ENCODE assay signal across 8 mouse cellular contexts in genomic region chr2:34870520-34871474, GRCm38 (mm10). TPM values are rescaled to one million over a fixed set of nuclear protein-coding genes. Genes with fewer than 3 reads are reported as not detected.
A peak's percentile ranks its signal among the peaks of the same experiment; 100 is the strongest.
DNase-seq lines count a peak whose midpoint lies in the region; ATAC-seq and TF ChIP-seq lines count a peak whose summit lies in the region.

No protein-coding gene starts in this region.

- peak overlapping the region; percentile 82 for H3K9ac ChIP-seq in hindbrain, postnatal 0 days (replicated peaks; ENCODE audit: low read length)

- under 1% methylated on average over 67 of the region's 67 CpGs for WGBS in hindbrain, postnatal 0 days

- H3K4me2 ChIP-seq in hindbrain, postnatal 0 days (ENCODE audit: low read depth, low read length): peak overlapping the region; percentile 73

- intact Hi-C loops in gastrocnemius, adult 2 months (cut with DNase I): loop anchor here (2.0 kb wide), 3 partner anchors 28 to 100 kb away; partner anchors contain the start of gene Fbxw2
- intact Hi-C loops in left cerebral cortex, adult 2 months (cut with DNase I): loop anchor here (1.0 to 2.0 kb wide), 3 partner anchors 34 to 239 kb away; partner anchors contain the start of genes Cntrl and Fbxw2

- TF ChIP-seq CTCF in gastrocnemius, adult 2 months (IDR thresholded peaks at IDR 0.05): no peak
- TF ChIP-seq CTCF in hindbrain, postnatal 0 days (IDR thresholded peaks at IDR 0.05; ENCODE audit: low read depth): no peak
- TF ChIP-seq CTCF in left cerebral cortex, adult 2 months (IDR thresholded peaks at IDR 0.05): no peak

- H3K27me3 ChIP-seq in hindbrain, postnatal 0 days (ENCODE audit: insufficient read depth, low read length): no peaks in the 10 kb centered on the region

- H3K4me3 ChIP-seq in gastrocnemius, adult 2 months: peak overlapping the region; percentile 77
- peak overlapping the region; percentile 74 for H3K4me3 ChIP-seq in hindbrain, postnatal 0 days (ENCODE audit: low read length)
- H3K4me3 ChIP-seq in left cerebral cortex, adult 2 months: peak overlapping the region; percentile 100

- H3K36me3 ChIP-seq in hindbrain, postnatal 0 days (ENCODE audit: insufficient read depth, low read length): peaks cover 4% of the 10 kb centered on the region; the same call in 1 of the 2 replicates

- peak; percentile 92 for ATAC-seq in common myeloid progenitor, adult 5-6 weeks (replicated peaks; ENCODE audit: low read depth, poor library complexity, severe bottlenecking)
- ATAC-seq in hindbrain, postnatal 0 days: peak; percentile 100
- ATAC-seq in megakaryocyte, adult 5-6 weeks (ENCODE audit: poor library complexity, severe bottlenecking): peak; percentile 97

- H3K9me3 ChIP-seq in hindbrain, postnatal 0 days (ENCODE audit: low read length): no peaks in the 10 kb centered on the region

- DNase-seq in ZHBTc4 (ENCODE audit: low read depth, low spot score): peak; percentile 100
- DNase-seq in gastrocnemius, adult 2 months: peak; percentile 95
- DNase-seq in hindbrain, postnatal 0 days (ENCODE audit: low spot score): peak; percentile 100
- DNase-seq in left cerebral cortex, adult 2 months (ENCODE audit: extremely low spot score in 1 of 2, low spot score in 2 of 2): peak; percentile 88 to 92
- DNase-seq in right cerebral cortex, adult 2 months (ENCODE audit: low spot score in 2 of 2): peak; percentile 92 to 93
- DNase-seq in urinary bladder, postnatal 14 days (ENCODE audit: low spot score): peak; percentile 95

- H3K4me1 ChIP-seq in hindbrain, postnatal 0 days (ENCODE audit: insufficient read depth, low read length): peaks cover 8% of the 10 kb centered on the region; the same call in 1 of the 2 replicates

- peak overlapping the region; percentile 97 for H3K27ac ChIP-seq in gastrocnemius, adult 2 months
- H3K27ac ChIP-seq in hindbrain, postnatal 0 days: peak overlapping the region; percentile 84
- H3K27ac ChIP-seq in left cerebral cortex, adult 2 months: peak overlapping the region; percentile 89

RNA-seq across cellular contexts. Expression of gene Cutal, which starts 3.4 kb away (rescaled TPM):
- total RNA-seq in common myeloid progenitor, adult 5-6 weeks (2017): not detected in 2 replicates
- total RNA-seq in gastrocnemius, adult 2 months (2021): under 1 TPM; 0.17 to 0.69 TPM
- total RNA-seq in hindbrain, postnatal 0 days (2014; rRNA removed): 0.26 and 0.65 TPM in 2 replicates
- 0.20 and 0.37 TPM in 2 replicates for polyA plus RNA-seq in hindbrain, postnatal 0 days (2015; fragmentation: Nextera tagmentation; extraction: Ambion mirVana)
- total RNA-seq in left cerebral cortex, adult 2 months (2021): under 1 TPM; 0.23 to 0.93 TPM
- total RNA-seq in megakaryocyte, adult 5-6 weeks (2015): not detected in 2 replicates
- not detected in 2 replicates for total RNA-seq in megakaryocyte, adult 5-6 weeks (2017)

RNA-seq across cellular contexts. Expression of gene Psmd5, which starts 4.0 kb away (rescaled TPM):
- total RNA-seq in common myeloid progenitor, adult 5-6 weeks (2017): 32.7 and 36.0 TPM in 2 replicates
- 10 to 100 TPM; 12.6 to 14.7 TPM for total RNA-seq in gastrocnemius, adult 2 months (2021)
- 37.6 and 39.4 TPM in 2 replicates for total RNA-seq in hindbrain, postnatal 0 days (2014; rRNA removed)
- polyA plus RNA-seq in hindbrain, postnatal 0 days (2015; fragmentation: Nextera tagmentation; extraction: Ambion mirVana): 74.6 and 80.0 TPM in 2 replicates
- total RNA-seq in left cerebral cortex, adult 2 months (2021): 10 to 100 TPM; 31.9 to 35.7 TPM
- 40.2 and 51.6 TPM in 2 replicates for total RNA-seq in megakaryocyte, adult 5-6 weeks (2015)
- total RNA-seq in megakaryocyte, adult 5-6 weeks (2017): 17.1 and 17.8 TPM in 2 replicates

RNA-seq across cellular contexts. Expression of gene Gm34653, which starts 38.0 kb away (rescaled TPM):
- total RNA-seq in common myeloid progenitor, adult 5-6 weeks (2017): not detected in 2 replicates
- total RNA-seq in gastrocnemius, adult 2 months (2021): under 1 TPM; 0.18 to 0.39 TPM
- 0.16 TPM in 1 of 2 replicates, not detected in the other for total RNA-seq in hindbrain, postnatal 0 days (2014; rRNA removed)
- polyA plus RNA-seq in hindbrain, postnatal 0 days (2015; fragmentation: Nextera tagmentation; extraction: Ambion mirVana): 0.09 TPM in 1 of 2 replicates, not detected in the other
- under 1 TPM in 1 of 2 experiments, not detected in 1; 0.27 TPM for total RNA-seq in left cerebral cortex, adult 2 months (2021)
- total RNA-seq in megakaryocyte, adult 5-6 weeks (2015): not detected in 2 replicates
- total RNA-seq in megakaryocyte, adult 5-6 weeks (2017): not detected in 2 replicates

RNA-seq across cellular contexts. Expression of gene Phf19, which starts 43.0 kb away (rescaled TPM):
- total RNA-seq in common myeloid progenitor, adult 5-6 weeks (2017): 5.8 and 9.6 TPM in 2 replicates
- under 1 TPM; 0.54 to 0.61 TPM for total RNA-seq in gastrocnemius, adult 2 months (2021)
- 1.7 and 2.5 TPM in 2 replicates for total RNA-seq in hindbrain, postnatal 0 days (2014; rRNA removed)
- polyA plus RNA-seq in hindbrain, postnatal 0 days (2015; fragmentation: Nextera tagmentation; extraction: Ambion mirVana): 1.3 and 3.1 TPM in 2 replicates
- total RNA-seq in left cerebral cortex, adult 2 months (2021): 1 to 10 TPM in 1 of 2 experiments, under 1 TPM in 1; 0.84 to 1.3 TPM
- total RNA-seq in megakaryocyte, adult 5-6 weeks (2015): 7.2 and 9.8 TPM in 2 replicates
- total RNA-seq in megakaryocyte, adult 5-6 weeks (2017): 6.4 and 14.0 TPM in 2 replicates

RNA-seq across cellular contexts. Expression of gene Fbxw2, which starts 44.7 kb away (rescaled TPM):
- total RNA-seq in common myeloid progenitor, adult 5-6 weeks (2017): 59.0 and 63.9 TPM in 2 replicates
- total RNA-seq in gastrocnemius, adult 2 months (2021): 10 to 100 TPM; 52.5 to 53.2 TPM
- 94.9 and 112 TPM in 2 replicates for total RNA-seq in hindbrain, postnatal 0 days (2014; rRNA removed)
- 111 and 118 TPM in 2 replicates for polyA plus RNA-seq in hindbrain, postnatal 0 days (2015; fragmentation: Nextera tagmentation; extraction: Ambion mirVana)
- total RNA-seq in left cerebral cortex, adult 2 months (2021): 100 to 1,000 TPM in 1 of 2 experiments, 10 to 100 TPM in 1; 86.8 to 100 TPM
- total RNA-seq in megakaryocyte, adult 5-6 weeks (2015): 48.9 and 56.0 TPM in 2 replicates
- 66.2 TPM in 2 replicates for total RNA-seq in megakaryocyte, adult 5-6 weeks (2017)

Comparison
In these comparisons a context has a peak if more than half of its experiments do, and no peak if none do; other contexts are left out.
1. Peak in every context shown above with its lines: DNase-seq, ATAC-seq, H3K4me3 ChIP-seq and H3K27ac ChIP-seq.